Mouse (Mus musculus): Measurements from ENCODE around the gene Prkcd.

- TF ChIP-seq CTCF (IDR thresholded peaks at IDR 0.05; ENCODE audit: borderline replicate concordance, control insufficient read depth, extremely low read depth, insufficient read depth, low read length, poor library complexity) (no peak), POLR2A (IDR thresholded peaks at IDR 0.05; ENCODE audit: control insufficient read depth, extremely low read depth, insufficient read depth, low read length, poor library complexity) (no peak)
Measured at GRCm38 (mm10) chr14:30557730-30558129, 68.3 kb downstream of the Prkcd start.

Data from thymus, adult 2 months (tissue).